Mouse (Mus musculus): Measurements from ENCODE around the gene Tsen34.

The Tsen34 gene

GRCm38 (mm10) chr7:3692382-3692986 is at the start of gene Tsen34:
Gene Tsen34, plus strand, starts transcription at chr7:3692863.
- DNase-seq (ENCODE audit: low spot score) = peak; percentile 31

- no peak for DNase-seq (ENCODE audit: low spot score)
Observed at GRCm38 (mm10) chr7:3643412-3643811, 49.3 kb upstream of the Tsen34 start.

GRCm38 (mm10) chr7:3643843-3644242 is 48.8 kb upstream of the Tsen34 start:
- no peak for DNase-seq (ENCODE audit: low spot score)

- no peak for DNase-seq (ENCODE audit: low spot score)
Observed at GRCm38 (mm10) chr7:3644348-3644671, 48.4 kb upstream of the Tsen34 start.

- peak; percentile 99 for DNase-seq (ENCODE audit: low spot score)
Observed at GRCm38 (mm10) chr7:3644672-3645487, 47.8 kb upstream of the Tsen34 start, which contains the start of gene Cnot3. Gene Cnot3, plus strand, starts transcription at chr7:3645268.

- peak; percentile 20 for DNase-seq (ENCODE audit: low spot score)
Observed at GRCm38 (mm10) chr7:3645488-3646025, 47.1 kb upstream of the Tsen34 start.

GRCm38 (mm10) chr7:3646188-3646587 is 46.5 kb upstream of the Tsen34 start:
- DNase-seq (ENCODE audit: low spot score) = no peak

- DNase-seq (ENCODE audit: low spot score) = no peak
Observed at GRCm38 (mm10) chr7:3646641-3647040, 46.0 kb upstream of the Tsen34 start.

DNA sequence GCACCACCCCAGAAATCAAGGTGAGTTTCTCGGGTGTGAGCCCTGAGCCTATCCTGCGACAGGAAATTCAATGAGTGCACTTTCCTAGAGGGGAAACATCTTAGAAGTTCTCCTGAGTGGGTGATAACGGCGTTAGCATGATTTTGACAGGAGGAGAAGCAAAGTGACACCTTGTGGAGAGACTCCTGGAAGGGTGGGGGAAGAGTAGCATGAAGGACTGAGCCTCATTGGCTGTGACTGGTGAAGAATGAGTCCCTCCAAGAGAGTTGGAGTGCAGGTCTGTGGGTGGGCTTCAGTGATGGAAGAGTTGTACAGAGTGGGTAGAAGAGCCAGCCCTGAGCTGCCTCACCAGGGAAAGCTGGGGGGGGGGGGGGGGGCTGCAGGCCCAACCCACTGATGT is 35.7 kb upstream of the Tsen34 start:
- no peak for DNase-seq (ENCODE audit: low spot score)

DNA sequence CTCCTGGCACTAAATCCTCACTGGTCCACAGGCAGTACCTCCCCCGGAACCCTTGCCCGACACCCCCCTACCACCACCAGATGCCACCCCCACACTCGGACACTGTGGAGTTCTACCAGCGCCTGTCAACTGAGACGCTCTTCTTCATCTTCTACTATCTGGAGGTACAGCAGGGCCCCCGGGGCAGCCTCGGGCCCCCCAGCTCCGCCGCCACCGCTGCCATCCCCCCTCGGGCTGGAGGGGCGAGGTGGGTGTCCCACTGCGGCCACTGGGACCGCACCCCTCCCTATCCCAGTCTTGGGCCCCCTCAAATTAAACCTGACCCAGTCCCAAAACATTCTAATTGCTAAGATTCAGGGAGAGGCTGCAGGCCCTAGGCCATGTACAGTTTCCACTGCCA is 34.1 kb upstream of the Tsen34 start:
- DNase-seq (ENCODE audit: low spot score) = no peak

DNA sequence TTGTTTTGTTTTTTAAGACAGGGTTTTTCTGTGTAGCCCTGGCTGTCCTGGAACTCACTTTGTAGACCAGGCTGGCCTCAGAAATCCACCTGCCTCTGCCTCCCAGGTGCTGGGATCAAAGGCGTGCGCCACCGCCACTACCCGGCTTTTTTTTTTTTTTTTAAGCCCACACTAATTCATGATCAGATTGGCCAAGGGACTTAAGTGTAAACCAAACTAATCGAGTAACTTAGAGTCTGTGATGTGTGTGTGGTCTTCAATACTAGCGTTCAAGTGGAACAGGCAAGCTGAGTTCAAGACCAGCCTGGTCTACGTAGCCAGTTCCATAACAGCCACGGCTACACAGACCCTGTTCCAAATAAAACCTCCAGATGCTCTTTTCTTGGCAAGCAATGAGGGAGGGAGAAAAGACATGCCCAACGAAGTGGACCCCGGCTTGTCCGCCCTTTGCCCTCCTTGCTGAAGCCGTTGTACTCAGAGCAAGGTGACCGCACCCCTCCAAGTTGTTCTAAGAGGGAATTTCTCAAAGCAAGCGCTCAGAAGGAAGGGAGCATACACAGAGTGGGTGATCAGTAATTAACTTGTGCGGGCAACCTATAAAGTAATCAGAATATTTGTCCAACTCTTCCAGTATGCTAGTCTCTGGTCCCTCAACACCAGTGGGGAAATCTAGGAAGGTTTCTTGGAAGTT is 28.0 kb upstream of the Tsen34 start:
- peak; percentile 55 for DNase-seq (ENCODE audit: low spot score)

DNA sequence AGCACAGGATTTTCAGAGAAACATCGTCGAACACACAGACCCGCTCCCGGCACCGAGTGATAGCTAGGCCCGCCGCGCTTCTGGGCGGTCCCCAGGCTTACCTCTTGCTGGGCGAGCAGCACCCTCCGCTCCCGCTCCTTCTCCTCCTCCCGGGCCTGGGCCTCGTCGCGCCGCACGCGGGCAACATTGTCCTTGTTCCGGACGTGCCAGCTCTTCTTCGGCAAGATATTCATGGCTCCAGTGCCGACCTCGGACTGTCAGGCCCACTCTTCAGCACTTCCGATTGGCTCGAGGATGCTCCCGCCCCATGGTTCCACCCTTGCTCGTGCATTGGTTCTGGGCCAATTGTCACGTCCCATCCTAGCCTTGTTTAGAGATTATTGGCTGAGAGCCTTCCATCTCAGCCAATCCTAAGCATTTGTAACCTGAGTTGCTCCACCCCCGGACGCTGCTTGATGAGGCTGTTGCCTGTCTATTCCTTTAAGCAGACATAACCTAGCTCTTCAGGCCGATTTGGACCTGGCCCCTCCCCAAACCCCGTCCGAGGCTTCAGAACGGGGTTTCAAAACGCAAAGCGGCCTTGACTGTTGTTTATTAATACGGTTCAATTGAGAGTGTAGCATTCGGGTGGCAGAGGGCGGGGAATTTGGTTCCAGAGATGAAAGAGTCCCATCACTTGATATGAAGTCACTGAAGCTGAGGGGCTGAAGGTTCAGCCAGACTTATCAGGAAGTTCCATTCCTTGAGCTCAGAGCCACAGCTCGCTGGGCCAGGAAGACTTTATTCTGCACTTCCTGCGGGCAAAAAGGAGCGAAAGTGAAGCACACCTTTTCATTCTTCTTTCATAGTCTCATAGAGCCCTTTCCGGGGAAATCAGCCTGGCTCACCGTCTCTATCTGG is 27.2 kb upstream of the Tsen34 start, which contains the start of gene Leng1:
TSS of gene Leng1 (minus strand) at position 626 of the 900 bp plus-strand sequence.
- peak; percentile 98 for DNase-seq (ENCODE audit: low spot score)

DNA sequence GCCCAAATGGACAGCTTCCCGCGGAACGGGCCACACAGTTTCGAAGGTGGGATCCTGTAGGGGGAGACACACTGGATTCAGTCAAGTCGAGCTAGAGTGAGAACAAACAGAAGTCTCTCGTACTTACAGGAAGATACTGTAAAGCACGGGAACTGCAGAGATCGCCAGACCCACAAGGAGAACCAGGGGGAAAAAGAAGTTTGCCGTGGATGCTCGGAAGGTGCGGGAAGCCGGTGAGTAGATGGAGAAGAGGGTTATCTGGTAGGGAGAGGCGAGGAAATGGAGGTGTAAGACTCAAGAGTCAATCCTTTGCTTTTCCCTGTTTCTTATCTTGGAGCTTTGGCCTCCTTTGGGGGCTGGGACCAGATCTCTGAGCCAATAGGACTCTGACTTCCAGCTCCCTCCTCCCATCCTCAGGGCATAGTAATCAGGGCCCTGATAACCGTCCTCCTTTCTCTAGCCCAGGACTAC is 25.7 kb upstream of the Tsen34 start:
- peak; percentile 32 for DNase-seq (ENCODE audit: low spot score)

DNA sequence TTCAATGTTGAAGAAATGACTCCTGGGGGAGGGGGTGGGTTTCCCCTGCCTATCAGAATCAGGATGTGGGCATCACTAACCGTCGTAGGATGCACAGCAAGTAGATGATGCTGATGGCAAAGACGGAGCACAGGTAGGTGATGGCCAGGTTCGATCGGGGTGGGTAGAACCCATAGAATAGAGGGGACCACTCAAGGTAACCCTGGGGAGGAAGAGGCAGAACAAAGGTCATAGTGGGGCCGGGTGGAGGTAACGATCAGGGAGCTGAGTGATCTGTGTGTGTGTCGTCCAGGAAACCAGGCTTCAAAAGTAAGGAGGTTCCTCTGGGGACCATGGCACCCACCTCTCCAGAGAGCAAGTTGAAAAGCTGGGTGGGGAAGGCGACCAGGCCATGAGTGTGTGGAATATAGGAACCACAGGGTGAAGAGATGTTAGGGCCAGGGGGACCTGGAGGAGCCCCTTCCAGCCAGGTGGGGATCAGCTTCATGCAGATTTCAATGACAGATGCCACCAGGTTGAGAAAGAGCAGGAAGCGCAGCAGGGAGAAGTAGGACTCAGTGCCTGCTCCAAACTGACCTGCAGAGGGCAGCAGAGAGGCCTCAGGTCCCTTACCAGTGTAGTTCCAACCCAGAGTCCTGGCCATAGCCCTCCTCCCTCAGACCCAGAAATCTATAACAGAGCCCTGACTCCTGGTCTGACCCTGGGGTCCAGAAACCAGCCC is 18.0 kb upstream of the Tsen34 start:
- peak; percentile 88 for DNase-seq (ENCODE audit: low spot score)

- DNase-seq (ENCODE audit: low spot score) = no peak
Observed at GRCm38 (mm10) chr7:3675228-3675548, 17.5 kb upstream of the Tsen34 start.

DNA sequence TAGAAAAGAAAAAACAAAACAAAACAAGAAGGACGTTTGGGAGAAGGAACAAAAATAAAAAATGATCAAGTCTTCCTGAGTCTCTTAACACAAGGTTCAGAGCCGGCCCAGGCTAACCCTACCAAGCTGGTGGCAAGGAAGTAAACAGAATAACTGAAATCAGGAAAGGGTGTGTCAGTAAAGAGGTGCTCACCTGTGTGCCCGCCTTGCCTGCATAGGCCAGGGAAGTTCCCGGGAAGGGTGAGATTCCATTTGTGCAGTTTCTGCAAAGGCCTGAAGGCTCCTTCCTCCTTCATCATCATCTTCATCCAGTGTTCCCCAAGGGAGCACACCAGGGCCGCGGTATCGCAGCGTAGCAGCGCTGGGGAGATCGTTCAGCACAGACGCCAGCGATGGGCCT is 16.3 kb upstream of the Tsen34 start:
- no peak for DNase-seq (ENCODE audit: low spot score)

DNA sequence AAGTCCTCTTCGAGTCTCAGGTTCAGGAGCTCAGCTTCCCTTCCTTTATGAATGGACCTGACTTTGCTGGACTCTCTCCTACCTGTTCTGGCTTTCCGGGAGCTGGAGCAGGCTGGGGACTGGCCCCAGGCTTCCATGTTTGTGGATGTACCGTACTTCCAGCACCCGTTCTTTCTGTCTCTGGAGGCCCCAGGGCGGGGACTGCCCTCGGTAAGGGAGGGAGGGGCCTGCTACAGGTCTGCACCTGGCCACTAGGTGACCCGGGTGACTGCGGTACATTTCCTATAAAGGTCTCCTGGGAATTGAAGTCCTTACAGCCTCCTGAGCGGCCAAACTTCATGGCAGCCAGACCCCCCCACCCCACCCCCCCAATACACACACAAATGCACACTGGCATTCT is 15.3 kb upstream of the Tsen34 start, which contains the start of gene Tmc4:
TSS of gene Tmc4 (minus strand) at position 212 of the 400 bp plus-strand sequence.
- DNase-seq (ENCODE audit: low spot score) = no peak

DNA sequence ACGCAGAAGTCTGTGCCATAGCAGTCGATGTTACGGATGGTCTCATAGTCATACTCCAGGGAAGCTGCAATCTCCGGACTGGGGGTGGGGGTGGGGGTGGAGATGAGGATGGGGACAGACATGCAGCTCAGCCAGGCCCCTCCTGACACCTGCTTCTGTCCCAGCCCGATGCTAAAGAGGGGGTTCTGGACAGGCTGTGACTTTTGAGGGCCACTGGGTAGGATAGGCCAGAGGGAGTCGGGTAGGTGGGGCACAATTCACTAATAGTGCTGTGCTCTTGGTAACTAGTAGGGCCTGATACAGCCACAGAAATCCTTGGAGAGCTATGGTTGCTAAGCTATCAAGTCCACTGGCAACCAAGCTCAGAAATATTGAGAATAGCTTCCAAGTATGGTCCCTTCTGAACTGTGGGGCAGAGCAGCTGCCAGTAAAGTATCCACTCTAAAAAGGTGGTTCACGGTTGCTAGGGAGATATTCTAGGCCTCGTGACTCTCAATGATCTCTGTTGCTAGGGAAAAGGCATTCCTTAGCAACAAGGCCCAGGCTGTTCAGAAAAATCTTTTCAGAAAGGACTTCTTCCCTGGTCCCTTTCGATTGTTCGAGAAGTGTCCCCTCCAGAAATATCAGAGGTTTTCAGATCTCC is 8.6 kb upstream of the Tsen34 start:
- no peak for DNase-seq (ENCODE audit: low spot score)

- no peak for DNase-seq (ENCODE audit: low spot score)
Observed at GRCm38 (mm10) chr7:3684698-3685097, 8.0 kb upstream of the Tsen34 start.

DNA sequence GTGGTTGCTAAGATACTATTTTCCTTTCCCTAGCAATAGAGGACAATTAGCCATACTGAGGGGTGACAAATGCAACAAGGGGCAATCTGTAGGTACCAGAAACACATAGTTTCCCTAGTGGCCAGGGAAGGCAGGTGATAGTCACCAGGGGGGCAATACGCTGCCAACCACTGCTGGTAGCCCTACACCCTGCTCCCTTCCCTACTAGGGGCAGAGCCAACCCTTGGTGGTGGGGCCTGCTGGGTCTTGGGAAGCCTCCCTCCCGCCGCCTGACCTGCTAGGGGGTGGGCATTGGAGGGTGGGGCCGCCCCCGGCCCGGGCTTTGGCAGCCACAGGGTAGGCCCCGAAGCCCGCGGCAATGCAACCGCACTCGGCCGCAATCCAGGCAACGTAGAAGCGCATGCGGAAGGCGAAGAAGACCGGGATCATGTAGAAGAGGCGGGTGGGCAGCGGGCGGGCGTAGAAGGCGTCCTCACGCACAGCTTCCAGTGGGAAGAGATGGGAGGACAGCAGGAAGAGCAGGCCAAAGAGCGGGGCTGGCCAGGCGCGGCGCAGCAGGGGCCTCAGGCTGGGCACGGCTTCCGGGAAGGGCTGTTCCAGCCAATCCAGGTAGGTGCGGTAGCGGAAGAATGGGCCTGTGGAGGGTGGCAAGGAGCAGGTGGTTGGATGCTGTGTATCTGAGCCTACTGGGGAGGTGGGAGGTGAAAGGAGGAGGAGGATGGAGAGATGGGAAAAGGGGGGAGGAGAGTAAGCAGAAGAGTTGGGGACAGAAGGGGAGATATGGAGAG is 7.1 kb upstream of the Tsen34 start:
- no peak for DNase-seq (ENCODE audit: low spot score)
